Mouse (Mus musculus): ENCODE data around the gene Neurl3. TPM values are rescaled to one million over a fixed set of nuclear protein-coding genes. Genes with fewer than 3 reads are reported as not detected.

Gene Neurl3
- total RNA-seq, 1 experiment: 0.18 TPM

DNA sequence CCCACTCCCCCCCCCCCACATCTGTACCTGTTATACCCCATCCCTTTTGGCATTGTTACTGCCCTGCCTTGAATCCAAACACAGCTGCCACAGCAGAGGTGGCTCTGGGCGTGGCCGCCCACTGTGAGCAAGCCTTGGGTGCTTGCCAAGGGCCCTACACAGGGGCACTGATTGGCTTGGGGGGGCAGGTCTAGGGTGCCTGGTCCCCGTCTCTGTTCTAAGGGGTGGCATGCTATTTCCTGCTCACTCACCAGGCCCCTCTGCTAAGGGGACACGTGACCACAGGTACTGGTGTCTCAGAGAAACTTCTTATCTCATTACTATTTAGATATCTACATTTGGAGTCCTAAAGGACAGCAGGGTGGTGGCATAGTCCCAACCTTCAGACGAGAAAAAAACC is 1.9 kb downstream of the Neurl3 start:
- no peak overlapping the region for H3K27ac ChIP-seq (ENCODE audit: insufficient read depth, low read depth, low read length, poor library complexity, severe bottlenecking)
- in situ Hi-C loops (cut with MboI; ENCODE audit: low sequenced_read_pairs in 2 of 2, unreplicated experiment in 2 of 2): no loop called here
- H3K36me3 ChIP-seq (ENCODE audit: control insufficient read depth, insufficient read depth, low read length, poor library complexity, severe bottlenecking): no peaks in the 10 kb centered on the region
- H3K4me3 ChIP-seq (ENCODE audit: insufficient read depth in 1 of 2, low read depth in 1 of 2, low read length in 2 of 2, poor library complexity in 1 of 2, severe bottlenecking in 1 of 2): no peak overlapping the region
- H3K9ac ChIP-seq (ENCODE audit: insufficient read depth, low read depth, low read length, poor library complexity, severe bottlenecking): no peak overlapping the region
- H3K9me3 ChIP-seq (ENCODE audit: control insufficient read depth, insufficient read depth, low read depth, low read length): no peaks in the 10 kb centered on the region
- TF ChIP-seq HCFC1 (IDR thresholded peaks at IDR 0.05; ENCODE audit: borderline replicate concordance, insufficient read depth, low read length) (no peak), ZNF384 (IDR thresholded peaks at IDR 0.05; ENCODE audit: low read depth, low read length) (no peak), CHD2 (IDR thresholded peaks at IDR 0.05; ENCODE audit: low read depth, low read length) (no peak)
- H3K4me1 ChIP-seq (ENCODE audit: control insufficient read depth in 2 of 2, insufficient read depth in 2 of 2, low read length in 2 of 2, poor library complexity in 1 of 2): peaks cover 2 to 4% of the 10 kb centered on the region in 2 experiments; a peak in 2 of 4 replicates
- no peak for DNase-seq (ENCODE audit: low read depth, low spot score)

DNA sequence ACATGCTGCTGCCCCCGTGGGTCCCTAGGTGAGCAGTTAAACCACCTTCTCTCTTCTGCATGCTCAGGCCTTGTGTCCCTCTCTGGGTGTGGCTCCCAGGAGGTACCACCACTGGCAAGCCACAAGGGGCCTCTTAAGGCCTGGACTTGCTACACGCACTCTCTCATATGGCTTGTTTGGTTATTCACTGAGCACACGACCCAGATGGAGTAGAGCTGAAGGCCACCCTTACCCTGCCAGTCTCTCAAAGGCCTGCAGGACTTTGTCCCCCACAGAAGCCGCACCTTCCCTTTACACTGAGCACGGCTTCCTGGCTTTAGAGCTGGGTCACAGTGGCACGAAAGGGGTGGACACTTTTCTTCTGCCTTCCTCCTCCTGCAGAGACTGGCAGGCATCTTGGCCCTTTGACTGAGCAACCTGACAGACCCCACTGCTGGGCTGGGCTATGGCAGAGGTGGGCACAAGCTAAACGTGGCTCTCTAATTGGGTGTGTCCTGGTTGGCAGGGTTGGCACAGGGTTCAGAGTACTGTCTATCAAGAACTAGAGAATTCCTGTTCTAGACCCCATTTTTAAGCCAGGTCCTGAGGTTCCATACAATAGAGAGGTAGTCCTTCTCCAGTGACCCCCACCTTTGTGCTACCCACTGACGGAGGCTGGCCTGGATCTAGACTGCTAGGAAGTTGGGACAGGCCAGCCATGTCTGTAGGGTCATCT is 2.8 kb downstream of the Neurl3 start:
- Histone ChIP-seq H3K4me1 (ENCODE audit: control insufficient read depth in 2 of 2, insufficient read depth in 2 of 2, low read length in 2 of 2, poor library complexity in 1 of 2) (peaks cover 2 to 4% of the 10 kb centered on the region in 2 experiments; a peak in 2 of 4 replicates), H3K9ac (ENCODE audit: insufficient read depth, low read depth, low read length, poor library complexity, severe bottlenecking) (no peak overlapping the region), H3K9me3 (ENCODE audit: control insufficient read depth, insufficient read depth, low read depth, low read length) (no peaks in the 10 kb centered on the region), H3K27ac (ENCODE audit: insufficient read depth, low read depth, low read length, poor library complexity, severe bottlenecking) (no peak overlapping the region), H3K4me3 (ENCODE audit: insufficient read depth in 1 of 2, low read depth in 1 of 2, low read length in 2 of 2, poor library complexity in 1 of 2, severe bottlenecking in 1 of 2) (no peak overlapping the region), H3K36me3 (ENCODE audit: control insufficient read depth, insufficient read depth, low read length, poor library complexity, severe bottlenecking) (no peaks in the 10 kb centered on the region)
- in situ Hi-C loops (cut with MboI; ENCODE audit: low sequenced_read_pairs in 2 of 2, unreplicated experiment in 2 of 2): no loop called here
- TF ChIP-seq ZNF384 (IDR thresholded peaks at IDR 0.05; ENCODE audit: low read depth, low read length) (no peak), ZC3H11A (IDR thresholded peaks at IDR 0.05; ENCODE audit: borderline replicate concordance, low read depth, low read length) (no peak), MAFK (IDR thresholded peaks at IDR 0.05; ENCODE audit: insufficient read depth, low read depth, low read length) (no peak), CHD2 (IDR thresholded peaks at IDR 0.05; ENCODE audit: low read depth, low read length) (no peak), HCFC1 (IDR thresholded peaks at IDR 0.05; ENCODE audit: borderline replicate concordance, insufficient read depth, low read length) (no peak)
- DNase-seq (ENCODE audit: low read depth, low spot score): no peak

DNA sequence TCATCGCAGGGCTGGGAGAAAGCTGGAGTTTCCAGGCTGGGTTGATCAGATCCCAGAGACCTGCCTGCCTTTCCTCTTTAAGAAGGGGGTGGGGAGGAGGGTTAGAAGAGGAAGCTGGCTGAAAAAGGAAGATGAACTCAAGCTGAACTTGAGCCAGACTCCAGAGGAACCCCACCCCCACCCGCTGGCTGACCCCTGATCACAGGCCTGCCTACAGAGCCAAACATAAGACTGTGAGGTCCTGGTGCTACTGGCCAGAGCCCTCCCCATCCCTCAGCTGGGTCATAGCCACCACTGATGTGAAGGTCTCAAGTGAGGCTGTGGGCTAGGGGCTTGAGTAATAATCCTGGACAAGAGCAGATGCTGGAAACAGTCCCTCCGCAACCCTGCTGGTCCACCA is 3.8 kb downstream of the Neurl3 start:
- peaks cover 2 to 4% of the 10 kb centered on the region in 2 experiments; a peak in 2 of 4 replicates for H3K4me1 ChIP-seq (ENCODE audit: control insufficient read depth in 2 of 2, insufficient read depth in 2 of 2, low read length in 2 of 2, poor library complexity in 1 of 2)
- no peak for DNase-seq (ENCODE audit: low read depth, low spot score)
- H3K27ac ChIP-seq (ENCODE audit: insufficient read depth, low read depth, low read length, poor library complexity, severe bottlenecking): no peak overlapping the region
- in situ Hi-C loops (cut with MboI; ENCODE audit: low sequenced_read_pairs in 2 of 2, unreplicated experiment in 2 of 2): no loop called here
- no peak overlapping the region for H3K4me3 ChIP-seq (ENCODE audit: insufficient read depth in 1 of 2, low read depth in 1 of 2, low read length in 2 of 2, poor library complexity in 1 of 2, severe bottlenecking in 1 of 2)
- H3K36me3 ChIP-seq (ENCODE audit: control insufficient read depth, insufficient read depth, low read length, poor library complexity, severe bottlenecking): no peaks in the 10 kb centered on the region
- H3K9me3 ChIP-seq (ENCODE audit: control insufficient read depth, insufficient read depth, low read depth, low read length): no peaks in the 10 kb centered on the region
- no peak for TF ChIP-seq HCFC1 (IDR thresholded peaks at IDR 0.05; ENCODE audit: borderline replicate concordance, insufficient read depth, low read length)
- no peak for TF ChIP-seq CHD2 (IDR thresholded peaks at IDR 0.05; ENCODE audit: low read depth, low read length)
- no peak for TF ChIP-seq ZC3H11A (IDR thresholded peaks at IDR 0.05; ENCODE audit: borderline replicate concordance, low read depth, low read length)
- no peak for TF ChIP-seq MAFK (IDR thresholded peaks at IDR 0.05; ENCODE audit: insufficient read depth, low read depth, low read length)
- TF ChIP-seq ZNF384 (IDR thresholded peaks at IDR 0.05; ENCODE audit: low read depth, low read length): no peak
- no peak overlapping the region for H3K9ac ChIP-seq (ENCODE audit: insufficient read depth, low read depth, low read length, poor library complexity, severe bottlenecking)

DNA sequence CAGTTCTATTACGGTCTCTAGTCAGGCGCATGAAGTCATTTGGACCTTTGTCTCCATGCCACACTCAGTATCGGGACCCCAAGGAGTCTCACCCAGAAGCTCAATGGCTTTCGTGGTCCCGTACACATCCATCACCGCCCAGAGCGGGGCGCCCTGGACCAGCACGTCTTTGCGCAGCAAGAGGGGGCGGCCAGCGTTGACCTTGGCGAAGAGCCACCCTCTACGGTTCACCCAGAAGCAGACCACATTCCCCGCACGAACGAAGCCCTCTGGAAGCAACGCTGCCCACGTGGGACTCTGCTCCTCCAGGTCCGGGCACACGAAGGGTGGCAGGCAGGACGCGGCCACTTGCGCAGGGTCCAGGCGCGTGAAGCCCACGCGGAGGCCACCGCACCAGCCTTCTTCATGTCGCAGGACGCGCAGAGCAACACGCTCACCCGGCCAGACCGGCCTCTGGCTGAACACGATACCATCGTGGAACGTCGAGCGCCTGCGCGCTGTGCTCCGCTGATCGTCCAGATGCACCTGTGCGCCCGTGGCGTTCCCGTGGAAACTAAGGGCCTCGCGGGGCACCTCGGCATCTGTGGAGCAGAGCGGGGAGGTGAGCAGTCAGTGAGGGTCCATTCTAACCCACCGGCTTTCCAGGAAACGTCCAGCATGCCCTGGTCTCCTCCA is 5.2 kb downstream of the Neurl3 start:
- Histone ChIP-seq H3K9ac (ENCODE audit: insufficient read depth, low read depth, low read length, poor library complexity, severe bottlenecking) (peak overlapping the region; percentile 40), H3K36me3 (ENCODE audit: control insufficient read depth, insufficient read depth, low read length, poor library complexity, severe bottlenecking) (no peaks in the 10 kb centered on the region), H3K27ac (ENCODE audit: insufficient read depth, low read depth, low read length, poor library complexity, severe bottlenecking) (no peak overlapping the region), H3K9me3 (ENCODE audit: control insufficient read depth, insufficient read depth, low read depth, low read length) (no peaks in the 10 kb centered on the region), H3K4me1 (ENCODE audit: control insufficient read depth in 2 of 2, insufficient read depth in 2 of 2, low read length in 2 of 2, poor library complexity in 1 of 2) (peaks cover under 1 to 2% of the 10 kb centered on the region in 2 experiments; a peak in 2 of 4 replicates), H3K4me3 (ENCODE audit: insufficient read depth in 1 of 2, low read depth in 1 of 2, low read length in 2 of 2, poor library complexity in 1 of 2, severe bottlenecking in 1 of 2) (peak overlapping the region; percentile 28 to 69)
- in situ Hi-C loops (cut with MboI; ENCODE audit: low sequenced_read_pairs in 2 of 2, unreplicated experiment in 2 of 2): no loop called here
- no peak for DNase-seq (ENCODE audit: low read depth, low spot score)
- TF ChIP-seq CHD2 (IDR thresholded peaks at IDR 0.05; ENCODE audit: low read depth, low read length) (no peak), MAFK (IDR thresholded peaks at IDR 0.05; ENCODE audit: insufficient read depth, low read depth, low read length) (no peak), ZNF384 (IDR thresholded peaks at IDR 0.05; ENCODE audit: low read depth, low read length) (no peak), ZC3H11A (IDR thresholded peaks at IDR 0.05; ENCODE audit: borderline replicate concordance, low read depth, low read length) (no peak), HCFC1 (IDR thresholded peaks at IDR 0.05; ENCODE audit: borderline replicate concordance, insufficient read depth, low read length) (no peak)
